Mouse (Mus musculus): Measurements from ENCODE around the gene Gnao1. TPM values are rescaled to one million over a fixed set of nuclear protein-coding genes. Genes with fewer than 3 reads are reported as not detected.
A peak's percentile ranks its signal among the peaks of the same experiment; 100 is the strongest.

Gene Gnao1
- 3.7 and 4.7 TPM in 2 replicates for polyA plus RNA-seq (2015; fragmentation: Nextera tagmentation; extraction: Ambion mirVana)

DNA sequence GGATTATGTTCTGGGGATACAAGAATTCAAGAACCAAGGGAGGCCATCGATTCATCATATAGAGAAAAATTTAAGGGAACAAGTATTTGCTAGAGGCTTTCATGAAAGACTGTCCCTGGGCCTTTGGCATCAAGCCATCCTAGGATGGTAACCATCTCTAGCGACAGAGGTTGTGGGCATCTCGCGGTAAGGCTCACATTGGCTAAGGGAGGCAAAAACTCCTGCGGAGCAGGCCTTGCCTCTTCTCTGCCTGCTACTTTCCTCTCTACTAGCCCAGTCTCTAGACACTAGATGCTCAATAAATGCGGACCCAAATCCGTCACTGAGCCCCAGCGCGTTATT lies at the start of gene Gnao1:
Gnao1 (plus strand) TSS at position 281 of the 342 bp plus-strand sequence.
- no peak for ATAC-seq (ENCODE audit: low read depth)

DNA sequence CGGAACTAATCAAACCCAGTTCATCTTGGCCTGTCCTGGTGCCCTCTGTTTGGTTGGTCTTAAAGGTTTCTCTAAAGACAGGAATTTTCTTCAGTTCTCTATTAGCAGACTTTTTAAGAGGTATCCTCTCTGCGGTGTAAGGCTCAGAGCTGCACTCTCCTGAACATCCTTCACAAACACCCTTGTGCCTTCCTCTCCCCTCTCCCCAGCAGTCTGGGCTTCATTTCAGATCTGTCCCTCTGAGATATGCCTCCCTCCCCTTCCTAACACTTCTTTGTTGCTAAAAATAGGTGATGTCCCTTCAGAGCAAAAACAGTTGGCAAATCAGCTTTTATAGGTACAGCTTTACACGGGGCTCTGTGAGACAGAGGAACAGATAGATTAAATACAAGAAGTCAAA lies 32.2 kb upstream of the Gnao1 start:
- H3K4me2 ChIP-seq (ENCODE audit: low read depth, low read length) = no peak overlapping the region
- no peaks in the 10 kb centered on the region for H3K27me3 ChIP-seq (ENCODE audit: control insufficient read depth, insufficient read depth, low read depth, low read length)
- H3K4me1 ChIP-seq (replicated peaks; ENCODE audit: control insufficient read depth, insufficient read depth, low read length) = no peaks in the 10 kb centered on the region
- ATAC-seq (ENCODE audit: low read depth) = no peak
- H3K4me3 ChIP-seq (ENCODE audit: low read length) = no peak overlapping the region
- no peaks in the 10 kb centered on the region for H3K36me3 ChIP-seq (ENCODE audit: control insufficient read depth, insufficient read depth, low read length)
- no peak overlapping the region for H3K27ac ChIP-seq (ENCODE audit: low read length)
- H3K9me3 ChIP-seq (ENCODE audit: control insufficient read depth, low read length) = no peaks in the 10 kb centered on the region
- WGBS = 37% methylated on average over 3 of the region's 3 CpGs
- H3K9ac ChIP-seq (ENCODE audit: low read length) = no peak overlapping the region

More for the DNA sequence above, at the start of gene Gnao1:
- Histone ChIP-seq H3K4me1 (replicated peaks; ENCODE audit: control insufficient read depth, insufficient read depth, low read length) (peaks cover 11% of the 10 kb centered on the region; the same call in 1 of the 2 replicates), H3K36me3 (ENCODE audit: control insufficient read depth, insufficient read depth, low read length) (no peaks in the 10 kb centered on the region), H3K4me3 (ENCODE audit: low read length) (peak within 1 kb of the TSS; percentile 68), H3K27me3 (ENCODE audit: control insufficient read depth, insufficient read depth, low read depth, low read length) (peaks cover 48% of the 10 kb centered on the region), H3K4me2 (ENCODE audit: low read depth, low read length) (peak within 1 kb of the TSS; percentile 94), H3K27ac (ENCODE audit: low read length) (no peak within 1 kb of the TSS), H3K9ac (ENCODE audit: low read length) (peak within 1 kb of the TSS; percentile 69), H3K9me3 (ENCODE audit: control insufficient read depth, low read length) (no peaks in the 10 kb centered on the region)
- 12% methylated on average over 9 of the region's 9 CpGs for WGBS

DNA sequence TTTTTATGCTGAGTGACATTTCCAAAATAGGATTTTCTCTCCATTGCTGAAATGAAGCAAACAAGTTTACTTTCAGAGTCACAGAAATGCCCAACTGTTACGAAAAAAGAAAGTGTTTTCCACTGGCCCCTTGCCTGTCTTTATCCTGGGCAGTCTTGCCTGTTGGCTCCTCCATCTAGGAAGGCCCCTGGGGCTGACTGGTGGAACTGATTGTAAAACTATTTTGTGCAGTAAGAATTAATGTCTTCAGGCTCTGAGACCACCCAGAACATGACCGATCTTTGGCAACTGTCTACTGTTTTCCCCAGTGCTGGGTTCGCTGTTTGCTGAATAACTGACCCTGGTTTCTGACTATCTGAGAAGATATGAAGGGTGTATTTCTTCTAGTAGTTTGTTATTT lies 540 bp upstream of the Gnao1 start:
- Histone ChIP-seq H3K9me3 (ENCODE audit: control insufficient read depth, low read length) (no peaks in the 10 kb centered on the region), H3K27me3 (ENCODE audit: control insufficient read depth, insufficient read depth, low read depth, low read length) (peaks cover 43% of the 10 kb centered on the region), H3K4me3 (ENCODE audit: low read length) (no peak overlapping the region), H3K4me2 (ENCODE audit: low read depth, low read length) (no peak overlapping the region), H3K4me1 (replicated peaks; ENCODE audit: control insufficient read depth, insufficient read depth, low read length) (peaks cover 11% of the 10 kb centered on the region; the same call in 1 of the 2 replicates), H3K27ac (ENCODE audit: low read length) (no peak overlapping the region), H3K36me3 (ENCODE audit: control insufficient read depth, insufficient read depth, low read length) (no peaks in the 10 kb centered on the region), H3K9ac (ENCODE audit: low read length) (no peak overlapping the region)
- no peak for ATAC-seq (ENCODE audit: low read depth)
- 71% methylated on average over 3 of the region's 3 CpGs for WGBS

DNA sequence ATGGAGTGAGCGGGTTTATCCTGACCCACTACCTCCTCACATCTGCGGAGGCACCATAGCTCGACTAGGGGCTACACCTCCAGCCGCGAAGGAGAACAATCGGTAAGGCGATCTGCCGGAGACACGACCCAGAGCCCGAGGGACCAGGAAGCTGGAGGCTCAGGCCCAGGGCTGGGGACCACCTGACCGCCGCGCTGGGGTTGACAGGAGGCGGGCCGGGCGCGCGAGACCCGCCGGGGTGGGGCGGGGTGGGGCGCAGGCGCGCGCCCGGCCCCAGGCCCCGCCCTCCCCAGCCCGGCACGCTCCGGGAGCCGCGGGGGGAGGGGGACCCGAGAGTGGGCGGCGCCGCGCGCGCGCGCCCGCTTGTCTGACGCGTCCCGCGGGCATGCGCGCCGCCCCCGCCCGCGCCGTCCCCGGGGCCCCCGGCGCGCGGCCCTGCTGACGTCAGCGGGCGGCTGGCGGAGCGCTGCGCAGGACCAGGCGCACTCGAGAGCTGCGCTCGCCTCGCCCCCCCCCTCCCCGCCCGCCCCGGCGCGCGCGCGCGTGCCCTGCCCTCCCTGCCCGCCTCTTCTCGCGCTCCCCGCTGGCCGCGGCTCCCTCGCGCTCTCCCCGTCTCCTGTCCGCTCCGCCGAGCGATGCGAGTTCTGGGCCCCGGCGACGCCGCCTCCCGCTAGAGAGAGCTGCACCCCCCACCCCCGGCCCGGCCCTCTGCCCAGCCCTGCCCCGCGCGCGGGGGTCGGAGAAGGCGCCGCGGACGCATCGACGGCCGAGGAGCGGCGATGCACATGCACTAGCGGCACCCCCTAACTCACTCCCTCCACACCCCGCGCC lies 477 bp downstream of the Gnao1 start:
- Histone ChIP-seq H3K36me3 (ENCODE audit: control insufficient read depth, insufficient read depth, low read length) (no peaks in the 10 kb centered on the region), H3K9ac (ENCODE audit: low read length) (peak overlapping the region; percentile 69), H3K27me3 (ENCODE audit: control insufficient read depth, insufficient read depth, low read depth, low read length) (peaks cover 49% of the 10 kb centered on the region), H3K4me3 (ENCODE audit: low read length) (peak overlapping the region; percentile 68), H3K4me1 (replicated peaks; ENCODE audit: control insufficient read depth, insufficient read depth, low read length) (peaks cover 11% of the 10 kb centered on the region; the same call in 1 of the 2 replicates), H3K27ac (ENCODE audit: low read length) (no peak overlapping the region), H3K4me2 (ENCODE audit: low read depth, low read length) (peak overlapping the region; percentile 94), H3K9me3 (ENCODE audit: control insufficient read depth, low read length) (no peaks in the 10 kb centered on the region)
- ATAC-seq (ENCODE audit: low read depth) = peak; percentile 94
- WGBS = under 1% methylated on average over 37 of the region's 116 CpGs

DNA sequence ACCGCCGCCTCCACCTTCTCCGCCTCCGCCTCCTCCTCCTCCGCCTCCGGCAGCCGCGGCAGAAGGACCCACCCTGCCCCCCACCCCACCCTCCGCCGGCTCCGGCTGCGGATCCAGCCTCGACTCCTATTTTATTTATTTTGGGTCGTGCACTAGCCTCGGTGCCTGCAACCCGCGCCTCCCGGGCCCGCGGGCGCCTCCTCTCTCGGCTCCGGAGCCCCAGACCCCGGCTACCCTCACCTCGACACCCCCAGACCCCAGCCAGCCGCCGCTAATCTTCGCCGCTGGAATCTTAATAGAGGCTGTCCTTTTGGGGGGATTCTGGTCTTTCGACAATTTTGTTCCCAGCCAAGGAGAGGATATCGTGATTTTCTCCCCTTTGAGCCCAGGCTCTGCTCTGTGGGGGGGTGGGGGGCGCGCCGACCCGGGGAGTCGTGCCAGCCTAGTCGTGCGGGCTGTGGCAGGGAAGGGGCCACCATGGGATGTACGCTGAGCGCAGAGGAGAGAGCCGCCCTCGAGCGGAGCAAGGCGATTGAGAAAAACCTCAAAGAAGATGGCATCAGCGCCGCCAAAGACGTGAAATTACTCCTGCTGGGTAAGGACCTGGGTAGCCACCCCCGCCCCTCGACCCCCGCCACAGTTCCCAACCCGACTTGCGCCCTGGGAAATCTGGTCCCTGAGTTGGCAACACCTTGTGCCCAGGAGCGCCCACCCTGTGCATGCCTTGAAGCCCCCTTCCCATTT lies 1.3 kb downstream of the Gnao1 start:
- WGBS = 1% methylated on average over 44 of the region's 53 CpGs
- no peak for ATAC-seq (ENCODE audit: low read depth)
- Histone ChIP-seq H3K4me3 (ENCODE audit: low read length) (peak overlapping the region; percentile 68), H3K9me3 (ENCODE audit: control insufficient read depth, low read length) (no peaks in the 10 kb centered on the region), H3K36me3 (ENCODE audit: control insufficient read depth, insufficient read depth, low read length) (no peaks in the 10 kb centered on the region), H3K9ac (ENCODE audit: low read length) (peak overlapping the region; percentile 69), H3K4me2 (ENCODE audit: low read depth, low read length) (peak overlapping the region; percentile 94), H3K27me3 (ENCODE audit: control insufficient read depth, insufficient read depth, low read depth, low read length) (peaks cover 49% of the 10 kb centered on the region), H3K4me1 (replicated peaks; ENCODE audit: control insufficient read depth, insufficient read depth, low read length) (peaks cover 11% of the 10 kb centered on the region; the same call in 1 of the 2 replicates), H3K27ac (ENCODE audit: low read length) (no peak overlapping the region)

DNA sequence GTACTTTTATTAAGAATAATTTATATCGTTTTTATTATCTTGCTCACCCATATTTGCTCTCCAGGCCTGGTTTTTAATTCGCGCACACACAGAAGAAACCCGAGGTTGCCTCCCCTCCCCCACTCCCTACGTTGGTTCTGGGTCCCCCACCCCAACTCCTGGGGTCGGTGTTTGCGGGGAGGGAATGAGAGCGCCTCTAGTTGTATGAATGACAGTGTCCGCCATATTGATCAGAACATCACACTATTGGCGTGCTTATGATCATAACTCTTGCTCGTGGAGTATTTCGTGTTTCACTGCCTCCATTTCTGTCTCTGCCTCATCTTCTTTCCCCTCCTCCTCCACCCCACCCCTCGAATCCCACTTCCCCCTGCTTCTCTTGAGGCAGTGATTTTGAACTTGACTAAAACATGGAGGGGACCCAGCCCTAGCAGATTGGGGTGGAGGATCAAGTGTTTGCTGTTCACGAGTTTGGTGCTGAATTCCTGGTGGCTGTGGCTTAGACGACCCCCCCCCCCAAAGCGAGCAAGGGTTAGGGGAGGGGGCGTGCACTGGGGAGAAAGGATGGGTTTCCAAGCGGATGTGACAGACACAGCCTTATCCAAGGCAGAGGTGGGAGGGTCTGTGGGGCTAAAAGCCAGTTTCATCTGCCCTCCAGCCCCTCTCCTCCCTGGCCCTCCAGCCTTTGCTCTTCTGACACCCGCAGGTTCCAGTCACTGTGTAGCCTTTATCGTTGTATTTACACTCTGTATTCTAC lies 2.1 kb downstream of the Gnao1 start:
- Histone ChIP-seq H3K9me3 (ENCODE audit: control insufficient read depth, low read length) (no peaks in the 10 kb centered on the region), H3K9ac (ENCODE audit: low read length) (no peak overlapping the region)
- WGBS = 19% methylated on average over 20 of the region's 20 CpGs

DNA sequence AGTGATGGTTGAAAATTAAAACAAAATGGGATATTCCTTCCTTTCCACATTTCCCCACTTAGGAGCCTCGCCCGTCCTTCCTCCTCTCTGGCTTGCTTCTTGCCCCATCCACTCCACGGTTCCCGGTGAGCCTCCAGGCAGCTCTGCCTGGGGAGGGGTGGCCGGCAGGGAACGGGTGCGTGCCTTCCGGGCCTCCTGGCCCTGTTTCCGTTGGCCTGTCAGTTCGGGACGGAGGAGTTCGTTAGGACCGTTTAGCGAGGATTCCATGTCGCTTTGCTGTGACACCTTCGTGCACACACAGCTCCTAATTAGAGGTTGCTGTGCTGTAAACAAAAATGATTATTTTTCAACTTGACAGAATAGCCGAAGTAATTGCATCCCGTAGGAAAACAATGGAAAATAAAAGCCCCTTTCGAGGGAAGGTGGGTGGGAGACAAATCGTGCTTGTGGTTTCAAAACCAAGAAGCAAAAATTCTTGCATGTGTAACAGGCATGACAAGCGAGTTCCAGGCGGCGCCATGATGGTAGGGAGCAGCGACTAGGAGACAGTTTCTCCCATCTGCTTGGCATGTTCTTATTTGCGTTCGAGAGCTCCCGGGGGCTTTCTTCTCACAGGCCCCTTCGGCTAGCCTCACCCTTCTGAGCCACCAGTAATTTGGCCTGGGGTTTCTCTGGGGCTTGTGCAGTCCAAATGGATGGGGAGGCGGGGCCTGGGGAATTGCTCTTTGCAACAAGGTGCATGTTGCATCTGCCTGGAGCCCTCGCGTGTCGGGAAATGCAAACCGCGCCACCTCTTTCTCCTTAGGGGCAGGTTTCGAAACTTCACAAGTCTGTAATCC lies 3.0 kb downstream of the Gnao1 start:
- H3K36me3 ChIP-seq (ENCODE audit: control insufficient read depth, insufficient read depth, low read length) = no peaks in the 10 kb centered on the region
- no peak overlapping the region for H3K27ac ChIP-seq (ENCODE audit: low read length)

More for the DNA sequence above, 2.1 kb downstream of the Gnao1 start:
- peak overlapping the region; percentile 94; the same call in 1 of the 2 replicates for H3K4me2 ChIP-seq (ENCODE audit: low read depth, low read length)
- no peaks in the 10 kb centered on the region for H3K36me3 ChIP-seq (ENCODE audit: control insufficient read depth, insufficient read depth, low read length)
- no peak overlapping the region for H3K27ac ChIP-seq (ENCODE audit: low read length)
- peak overlapping the region; percentile 68; the same call in 1 of the 2 replicates for H3K4me3 ChIP-seq (ENCODE audit: low read length)
- peaks cover 11% of the 10 kb centered on the region; the same call in 1 of the 2 replicates for H3K4me1 ChIP-seq (replicated peaks; ENCODE audit: control insufficient read depth, insufficient read depth, low read length)
- peaks cover 49% of the 10 kb centered on the region for H3K27me3 ChIP-seq (ENCODE audit: control insufficient read depth, insufficient read depth, low read depth, low read length)
- no peak for ATAC-seq (ENCODE audit: low read depth)

DNA sequence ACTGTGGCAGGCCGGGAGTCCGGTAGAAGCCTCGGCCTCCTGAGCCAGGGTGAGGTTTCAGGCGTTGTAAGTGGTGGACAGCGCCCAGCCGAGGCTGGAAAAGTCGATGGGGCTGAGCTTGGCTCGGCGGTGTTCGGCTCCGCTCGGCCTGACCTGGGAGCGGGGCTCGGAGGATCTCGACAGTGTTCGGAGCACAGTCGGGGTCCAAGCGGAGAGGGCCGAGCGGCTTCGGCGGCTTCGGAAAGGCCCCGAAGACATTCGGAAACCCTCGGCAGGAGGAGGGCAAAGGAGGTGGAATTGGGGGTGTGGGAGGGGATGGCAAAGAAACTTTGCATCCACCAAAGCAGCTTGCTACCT lies 3.6 kb downstream of the Gnao1 start:
- H3K27ac ChIP-seq (ENCODE audit: low read length) = no peak overlapping the region
- no peaks in the 10 kb centered on the region for H3K9me3 ChIP-seq (ENCODE audit: control insufficient read depth, low read length)
- ATAC-seq (ENCODE audit: low read depth) = peak; percentile 85
- peaks cover 43% of the 10 kb centered on the region for H3K27me3 ChIP-seq (ENCODE audit: control insufficient read depth, insufficient read depth, low read depth, low read length)
- H3K4me3 ChIP-seq (ENCODE audit: low read length) = peak overlapping the region; percentile 9
- peak overlapping the region; percentile 40 for H3K4me2 ChIP-seq (ENCODE audit: low read depth, low read length)
- H3K4me1 ChIP-seq (replicated peaks; ENCODE audit: control insufficient read depth, insufficient read depth, low read length) = peaks cover 11% of the 10 kb centered on the region; the same call in 1 of the 2 replicates
- H3K9ac ChIP-seq (ENCODE audit: low read length) = no peak overlapping the region
- no peaks in the 10 kb centered on the region for H3K36me3 ChIP-seq (ENCODE audit: control insufficient read depth, insufficient read depth, low read length)
- WGBS = 0% methylated on average over 26 of the region's 26 CpGs

More for the DNA sequence above, 3.0 kb downstream of the Gnao1 start:
- no peaks in the 10 kb centered on the region for H3K9me3 ChIP-seq (ENCODE audit: control insufficient read depth, low read length)
- H3K4me3 ChIP-seq (ENCODE audit: low read length) = peak overlapping the region; percentile 29
- ATAC-seq (ENCODE audit: low read depth) = no peak
- peaks cover 44% of the 10 kb centered on the region for H3K27me3 ChIP-seq (ENCODE audit: control insufficient read depth, insufficient read depth, low read depth, low read length)
- H3K9ac ChIP-seq (ENCODE audit: low read length) = no peak overlapping the region
- peaks cover 11% of the 10 kb centered on the region; the same call in 1 of the 2 replicates for H3K4me1 ChIP-seq (replicated peaks; ENCODE audit: control insufficient read depth, insufficient read depth, low read length)
- peak overlapping the region; percentile 40 for H3K4me2 ChIP-seq (ENCODE audit: low read depth, low read length)
- 10% methylated on average over 35 of the region's 35 CpGs for WGBS
